Mouse (Mus musculus) heart, postnatal 0 days (tissue): ENCODE measurements around the gene Gm9913.

Experiments
- CTCF ChIP-seq: IDR thresholded peaks from 2 replicates; pipeline ENCODE4 v1.5.1; 2016; ENCODE audit warnings: antibody characterized with exemption, control low read depth, low read depth
- EP300 ChIP-seq: IDR thresholded peaks from 2 replicates; pipeline ENCODE4 v1.6.1; 2016; ENCODE audit warnings: antibody characterized with exemption, low read depth

DNA sequence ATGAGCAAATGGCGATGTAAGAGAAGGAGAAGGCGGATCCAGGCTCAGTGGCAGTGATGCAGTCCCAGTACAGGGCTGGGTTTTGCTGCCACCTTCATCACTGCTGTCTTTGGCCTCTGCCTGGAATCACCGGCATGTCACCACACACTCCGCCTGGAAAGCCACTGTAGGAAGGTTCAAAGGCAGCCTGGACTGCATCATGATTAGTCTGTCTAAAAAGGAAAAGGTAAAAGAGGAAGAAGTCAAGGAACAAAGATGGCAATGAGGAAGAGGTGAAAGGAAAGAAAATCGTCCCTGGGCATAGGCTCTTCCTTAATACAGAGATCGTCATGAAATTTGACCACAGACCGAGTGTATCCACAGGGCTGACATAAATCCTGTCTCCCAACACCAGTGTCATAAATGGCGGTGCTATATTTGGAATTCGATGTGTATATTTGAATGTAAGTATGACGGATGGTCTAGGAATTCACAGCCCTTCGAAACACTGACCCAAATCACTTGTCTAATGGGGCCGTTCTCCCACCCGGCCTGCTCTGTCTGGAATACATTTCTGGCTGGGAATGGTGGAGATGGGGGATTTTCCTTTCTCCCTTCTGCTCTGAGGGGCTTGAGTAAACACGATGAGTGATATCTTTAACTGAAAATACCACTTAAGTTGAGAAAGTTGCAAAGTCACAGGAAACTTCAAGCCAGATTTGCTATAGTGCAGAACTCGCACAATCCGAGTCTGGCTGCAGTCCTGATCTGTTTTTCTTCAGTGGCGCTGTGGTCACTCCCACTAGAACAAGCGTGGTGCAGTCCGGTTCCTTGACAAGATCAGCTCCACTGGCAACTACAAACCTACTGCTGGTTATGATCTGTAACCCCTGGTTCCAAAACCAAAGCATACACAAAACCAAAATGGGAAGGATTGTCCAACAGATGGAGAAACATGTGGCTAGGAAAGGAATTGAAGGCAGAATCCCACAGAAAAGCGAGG lies 9.8 kb upstream of the Gm9913 start:
- TF ChIP-seq CTCF = no peak
- TF ChIP-seq EP300 = no peak
